Mouse (Mus musculus) spleen, adult 12 weeks (tissue): ENCODE measurements around the gene Vamp3.

Experiments used
- DNase-seq: peaks from one replicate; pipeline ENCODE4 v3.0.0; 2022; ENCODE audit warnings: low spot score

Gene Vamp3

DNA sequence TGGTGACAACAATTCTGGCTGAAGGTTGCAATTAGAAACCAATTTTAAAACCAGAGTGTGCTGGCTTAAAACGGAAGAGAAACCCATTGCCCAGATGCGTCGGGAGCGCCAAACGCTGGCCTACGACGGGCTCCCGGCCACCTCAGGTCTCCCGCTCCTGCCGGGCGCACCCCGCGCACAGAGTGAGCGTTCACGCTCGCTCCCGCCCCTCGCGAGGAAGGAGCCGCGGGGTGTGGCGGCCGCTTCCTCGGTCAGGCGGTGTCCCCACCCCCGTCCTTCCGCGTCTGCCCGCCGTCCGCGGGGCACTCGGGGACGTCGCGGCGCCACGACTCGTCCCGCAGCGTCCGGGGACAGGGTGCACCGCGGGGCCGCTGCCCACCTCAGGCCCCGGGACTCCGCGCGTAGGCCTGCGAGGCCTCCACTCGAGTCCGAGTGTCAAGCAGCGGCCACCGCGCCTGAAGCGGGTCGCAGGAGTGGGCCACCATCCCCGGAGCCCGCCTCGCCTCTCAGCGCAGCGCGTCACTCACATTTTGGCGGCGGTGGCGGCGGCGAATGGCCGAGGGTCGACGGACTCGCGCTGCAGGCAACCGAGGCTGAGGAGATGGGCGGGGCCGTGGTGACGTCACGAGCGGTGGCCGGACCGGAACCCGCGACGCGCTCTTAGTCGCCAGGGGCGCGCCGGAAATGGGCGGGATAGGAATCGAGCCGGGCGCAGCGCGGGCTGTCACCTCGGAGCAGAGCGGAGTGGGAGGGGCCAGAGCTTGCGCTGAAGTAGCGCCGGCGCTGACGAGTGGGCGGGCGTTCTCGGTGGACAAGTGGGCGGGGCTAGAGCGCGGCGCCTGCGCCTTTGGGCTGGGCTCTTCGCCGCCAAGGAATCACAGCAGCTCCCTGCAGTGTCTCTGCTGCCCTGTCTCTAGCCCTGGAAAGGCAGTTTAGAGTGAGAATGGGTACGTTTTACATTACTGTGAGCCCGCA is at the start of gene Vamp3:
Gene Vamp3 (minus strand): TSS at position 617 of the 975 bp plus-strand sequence.
- peak; percentile 94 for DNase-seq

DNA sequence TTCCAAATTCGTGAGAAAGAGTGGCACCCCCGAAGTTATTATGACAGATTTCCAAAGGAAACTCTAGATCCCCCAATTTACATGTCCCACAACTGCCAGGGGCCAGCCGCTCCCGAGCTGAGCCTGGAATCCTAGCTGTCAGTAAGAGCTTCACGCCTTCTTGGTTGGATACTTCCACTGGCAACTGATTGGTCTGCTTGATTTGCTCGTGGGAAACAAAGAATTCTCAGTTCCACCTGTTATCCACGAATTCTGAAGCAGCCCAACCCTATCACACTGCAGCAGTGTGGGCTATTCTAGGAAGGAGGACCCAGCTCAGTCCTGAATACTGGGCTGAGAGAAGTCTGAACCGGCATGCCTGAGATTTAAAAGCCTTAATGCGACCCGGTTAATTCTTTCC is 48.7 kb upstream of the Vamp3 start:
- DNase-seq = no peak

DNA sequence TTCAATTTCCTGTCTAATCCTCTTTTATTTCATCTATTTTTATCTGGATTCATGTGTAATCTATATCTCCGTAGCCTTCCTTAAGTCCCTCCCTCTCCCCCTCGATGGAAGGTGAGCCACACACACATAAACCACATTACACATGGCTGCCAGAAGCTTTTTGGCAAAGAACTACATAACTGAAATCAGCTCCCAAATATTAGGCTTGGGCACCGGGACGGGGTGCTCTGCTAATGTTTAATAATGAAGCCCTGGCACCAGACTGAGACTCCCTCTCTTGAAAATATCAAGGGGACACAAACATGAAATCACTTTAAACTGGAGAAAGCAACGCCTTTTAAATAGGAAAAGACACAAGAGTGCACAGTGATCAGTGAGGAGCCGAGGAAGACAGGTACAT is 48.1 kb upstream of the Vamp3 start:
- DNase-seq = no peak

DNA sequence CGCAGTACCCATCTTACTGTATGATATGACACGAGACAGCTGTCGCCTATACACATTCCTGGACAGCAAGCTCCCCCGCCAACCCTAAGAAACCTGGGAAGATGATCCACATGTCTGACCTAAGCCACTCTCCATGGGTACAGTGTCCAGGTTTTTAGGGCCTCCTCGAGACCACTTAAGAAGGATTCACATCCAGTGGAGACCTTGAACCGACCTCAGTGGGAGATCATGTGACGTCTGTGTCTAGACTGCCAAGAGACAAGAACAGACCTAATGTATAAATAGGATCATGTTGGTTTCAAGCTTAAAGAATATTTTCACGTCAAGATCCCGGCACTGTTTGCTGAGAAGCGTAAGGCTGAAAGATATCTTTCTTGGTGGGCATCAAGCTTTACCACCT is 46.4 kb upstream of the Vamp3 start:
- DNase-seq = no peak

DNA sequence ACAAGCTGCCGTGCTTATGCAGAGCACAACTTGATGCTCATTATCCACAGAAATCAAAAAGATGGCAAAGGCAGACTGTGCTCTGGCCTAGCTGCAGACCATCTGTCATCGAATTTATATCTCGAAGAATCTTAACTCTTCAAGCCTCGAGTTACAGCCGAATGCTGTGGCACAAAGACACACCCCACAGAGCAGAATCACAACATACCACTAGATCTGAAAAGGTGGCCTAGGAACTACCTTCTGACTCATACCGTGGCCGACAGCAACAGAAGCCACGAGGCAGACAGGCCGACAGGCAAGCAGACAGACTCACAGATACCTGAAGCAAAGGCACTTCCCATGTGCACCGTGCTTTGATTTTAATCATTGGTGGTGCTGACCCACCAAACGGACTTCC is 45.9 kb upstream of the Vamp3 start:
- DNase-seq = no peak

DNA sequence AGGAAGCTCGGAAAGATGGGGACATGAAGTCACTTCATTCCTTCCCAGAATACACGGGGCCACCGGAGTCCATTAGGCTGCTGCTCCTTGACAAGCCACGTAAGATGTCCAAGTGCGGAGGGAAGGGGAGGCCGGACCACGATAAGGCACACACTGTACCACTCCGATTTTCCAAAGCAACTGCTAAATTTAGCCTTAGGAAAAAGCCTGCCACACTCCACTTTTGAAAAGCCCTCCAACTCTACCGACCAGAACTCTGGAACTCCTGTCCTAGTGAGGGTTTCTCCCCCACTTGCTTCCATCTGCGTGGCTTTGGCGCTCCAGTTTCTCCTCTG is 39.3 kb upstream of the Vamp3 start:
- no peak for DNase-seq

DNA sequence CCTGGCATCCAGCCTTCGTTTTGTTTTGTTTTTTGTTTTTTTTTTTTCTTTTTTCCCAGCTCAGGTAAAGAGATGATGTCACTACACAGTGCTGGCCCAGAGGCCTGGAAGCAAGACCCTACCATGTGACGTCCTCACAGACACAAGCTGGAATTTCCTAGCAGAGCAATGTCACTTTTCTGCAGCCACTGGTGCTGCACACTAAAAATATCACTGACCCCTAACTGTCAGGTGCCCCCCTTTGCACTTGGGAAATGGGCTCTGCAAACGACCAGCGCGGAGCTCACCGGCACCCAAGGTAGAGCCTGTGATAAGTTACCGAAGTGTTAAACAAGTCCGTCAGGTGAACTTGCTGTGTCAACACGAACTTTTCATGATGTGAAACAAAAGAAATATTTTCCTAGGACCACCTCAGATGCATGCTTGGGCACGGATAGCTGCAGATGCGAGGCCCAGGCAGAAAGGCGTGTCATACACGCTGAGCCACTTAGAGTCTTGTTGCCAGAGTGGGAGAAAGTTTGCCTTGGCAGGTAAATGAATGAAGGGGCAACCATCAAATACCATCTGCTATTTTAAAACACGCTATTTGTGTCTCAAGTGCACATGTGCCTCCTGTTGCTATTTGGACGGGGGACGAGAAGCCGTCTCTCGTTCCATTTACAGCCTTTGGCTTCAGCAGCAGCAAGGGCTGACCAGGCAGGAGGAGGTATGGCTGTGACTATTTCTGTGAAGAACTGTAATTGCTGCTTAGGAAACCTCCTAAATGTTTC is 38.8 kb upstream of the Vamp3 start:
- no peak for DNase-seq

DNA sequence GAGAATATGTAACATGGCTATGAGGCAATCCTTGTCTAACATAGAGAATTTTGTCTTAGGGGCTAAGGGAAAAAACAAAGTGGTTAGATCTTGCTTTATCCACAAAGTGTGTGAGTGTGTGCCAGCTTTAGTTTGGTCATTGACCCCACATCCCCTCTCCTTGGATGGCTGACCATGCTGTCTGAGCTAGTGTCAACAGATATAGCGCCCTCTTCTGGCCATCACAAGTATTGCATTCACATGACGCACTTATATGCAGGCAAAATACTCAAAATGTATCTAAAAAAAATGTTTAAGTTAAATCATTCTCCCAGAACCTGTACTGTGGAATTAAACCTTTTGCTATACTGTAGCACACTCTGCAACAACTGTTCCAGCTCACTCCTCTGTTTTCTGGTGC is 37.4 kb upstream of the Vamp3 start:
- no peak for DNase-seq

DNA sequence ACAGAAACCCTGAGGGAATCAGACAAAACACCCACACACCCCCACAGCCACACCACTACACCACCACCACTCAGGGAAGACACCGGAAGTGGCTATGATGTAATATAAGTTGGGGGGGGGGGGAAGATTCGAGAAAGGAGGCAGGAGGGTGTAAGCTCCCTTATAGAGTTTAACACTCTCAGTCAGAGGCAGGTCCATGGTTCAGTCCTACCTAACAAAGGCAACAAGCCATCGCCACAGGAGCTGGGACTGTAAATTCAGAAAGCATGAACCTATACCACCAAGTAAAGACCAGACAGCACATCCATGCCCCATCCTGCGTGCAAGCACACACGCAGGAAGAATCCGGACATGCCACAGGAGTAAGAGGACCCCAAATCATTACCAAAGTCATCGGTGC is 31.5 kb upstream of the Vamp3 start, which contains the start of gene Gm13090:
Gene Gm13090 (plus strand): TSS at position 301 of the 400 bp plus-strand sequence.
- no peak for DNase-seq

DNA sequence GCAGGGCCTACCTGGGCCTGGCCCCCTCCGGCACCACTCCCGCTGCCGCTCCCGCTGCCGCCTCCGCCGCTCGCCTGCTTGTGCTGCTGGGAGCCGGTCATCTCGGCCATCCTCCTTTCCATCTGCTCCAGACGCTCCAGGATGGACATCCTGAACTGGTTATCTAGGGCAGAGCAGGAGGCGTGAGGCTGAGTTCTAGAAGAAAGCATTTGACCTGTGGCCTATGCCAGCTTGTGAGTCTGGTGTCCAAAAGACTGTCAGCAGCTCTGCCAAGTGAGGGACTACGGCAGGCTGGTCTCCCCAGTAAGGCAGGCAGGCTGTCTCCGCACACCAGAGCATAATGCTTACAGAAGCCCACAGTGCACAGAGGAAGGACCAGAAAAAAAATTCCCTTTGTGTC is 31.1 kb upstream of the Vamp3 start:
- DNase-seq = no peak

DNA sequence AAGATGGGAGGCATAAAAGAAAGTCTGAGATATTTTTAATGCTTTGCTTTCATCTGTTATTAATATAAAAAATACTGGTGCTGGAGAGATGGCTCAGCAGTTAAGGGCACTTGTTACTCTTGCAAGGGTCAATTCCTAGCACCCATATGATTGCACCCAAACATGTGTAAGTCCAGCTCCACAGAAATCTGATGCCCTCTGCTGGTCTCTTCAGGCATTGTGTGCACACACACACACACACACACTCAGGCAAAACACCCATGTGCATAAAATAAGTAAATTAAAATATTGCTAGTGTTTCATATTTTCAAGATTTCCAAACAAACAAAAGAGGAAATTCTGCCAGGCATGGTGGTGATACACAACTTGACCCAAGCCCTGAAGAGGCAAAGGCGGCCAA is 29.6 kb upstream of the Vamp3 start:
- DNase-seq = no peak

DNA sequence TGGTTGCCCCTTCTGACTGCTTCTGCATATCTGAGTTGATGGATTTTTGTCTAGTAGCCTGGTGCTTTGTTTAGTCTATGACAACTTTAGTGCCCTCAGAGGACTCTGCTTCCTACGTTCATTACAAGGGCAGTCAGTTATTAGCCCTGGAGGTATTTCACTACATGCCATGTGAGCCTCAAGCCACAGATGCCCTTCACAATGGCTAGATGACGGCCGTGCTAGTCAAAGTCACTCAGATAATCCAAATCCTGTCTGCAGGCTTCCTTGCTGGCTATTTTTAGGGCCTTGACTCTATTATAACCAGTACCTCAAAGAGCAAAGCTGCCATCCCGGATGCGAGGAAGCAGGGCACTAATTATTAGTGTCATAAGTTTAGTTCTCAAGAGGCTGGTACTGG is 25.3 kb upstream of the Vamp3 start:
- no peak for DNase-seq

DNA sequence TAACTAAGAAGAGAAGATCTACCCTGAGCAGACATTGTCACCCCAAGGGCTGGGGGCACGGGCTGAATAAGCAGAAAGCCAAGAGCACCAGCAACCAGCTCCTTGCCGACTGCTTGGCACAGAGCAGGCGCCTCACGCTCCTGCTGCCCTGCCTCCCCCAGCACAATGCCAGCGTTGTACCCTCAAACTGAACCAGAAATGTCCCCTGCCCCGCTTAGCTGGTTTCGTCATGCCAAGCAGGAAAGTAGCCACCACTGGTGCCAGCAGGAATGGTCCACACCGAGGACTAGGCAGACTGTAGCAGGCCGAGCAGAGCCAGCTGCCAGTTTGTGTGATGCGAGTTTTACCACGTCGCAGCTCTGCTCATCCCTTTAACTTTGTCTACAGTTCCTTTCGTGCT is 24.2 kb upstream of the Vamp3 start:
- DNase-seq = no peak

DNA sequence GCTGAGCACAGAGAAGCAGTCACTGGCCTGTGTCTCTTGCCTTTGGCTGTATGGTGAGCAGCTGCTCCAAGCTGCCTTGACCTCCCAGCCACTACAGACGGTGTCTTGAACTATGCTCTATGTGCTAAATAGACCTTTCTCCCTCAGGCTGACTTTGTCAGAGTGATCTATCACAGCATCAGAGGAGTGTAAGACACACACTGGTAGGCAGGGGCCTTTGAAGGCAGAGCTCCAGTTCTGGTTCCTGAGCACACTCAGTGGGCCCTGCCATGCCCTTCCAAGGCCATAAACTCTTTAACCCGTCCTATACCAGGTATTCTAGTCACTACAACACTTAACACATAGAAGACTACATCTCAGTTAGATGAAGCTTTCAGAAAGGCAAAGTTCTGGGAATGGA is 23.6 kb upstream of the Vamp3 start:
- DNase-seq = no peak

DNA sequence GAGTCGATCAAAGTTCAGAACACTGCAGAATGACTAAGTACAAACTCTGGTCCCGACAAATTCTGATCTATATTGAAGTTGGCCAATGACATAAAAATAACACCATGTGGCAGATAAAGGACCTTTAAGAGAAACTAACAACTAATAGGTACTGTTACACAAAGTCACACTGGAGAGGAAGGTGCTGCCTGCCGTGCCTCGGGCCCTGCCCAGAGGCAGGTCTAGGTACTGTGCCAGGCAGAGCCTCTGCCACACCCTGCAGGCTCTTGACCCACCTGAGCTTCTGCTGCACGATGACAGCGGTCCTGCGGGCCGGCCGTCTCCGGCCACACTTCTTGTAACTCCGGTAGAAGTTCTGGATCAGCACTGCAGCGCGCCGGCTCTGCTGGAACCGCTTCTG is 17.1 kb upstream of the Vamp3 start:
- no peak for DNase-seq

DNA sequence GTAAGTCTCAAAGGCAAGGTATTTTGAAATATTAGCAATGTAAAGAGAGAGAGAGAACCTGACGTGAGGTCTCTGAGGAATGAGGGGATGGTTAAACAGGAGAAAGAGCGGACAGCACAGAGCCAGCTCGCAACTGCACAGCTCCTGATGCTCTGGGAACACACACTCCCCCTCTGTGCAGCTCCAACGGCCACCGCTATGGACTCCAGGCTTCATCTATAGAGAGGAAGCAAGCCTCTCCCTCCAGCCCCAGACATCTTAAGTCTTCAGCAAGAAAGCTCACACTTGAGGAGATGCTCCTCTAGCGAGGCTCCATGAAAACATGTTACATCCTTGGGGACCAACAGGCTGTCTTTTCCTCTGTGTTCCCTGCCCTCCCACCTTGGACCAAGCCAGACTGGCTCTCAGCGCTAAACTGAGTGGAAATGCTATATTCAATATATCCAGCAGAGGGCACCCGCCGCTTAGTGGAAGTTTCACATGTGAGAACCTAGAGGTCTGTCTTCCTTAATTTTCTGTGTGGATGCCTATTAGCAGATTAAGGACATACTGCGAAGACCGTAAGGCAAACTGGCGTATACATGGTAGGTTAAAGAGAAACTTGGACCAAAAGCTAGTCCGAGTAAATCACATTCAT is 15.5 kb upstream of the Vamp3 start:
- DNase-seq = no peak

DNA sequence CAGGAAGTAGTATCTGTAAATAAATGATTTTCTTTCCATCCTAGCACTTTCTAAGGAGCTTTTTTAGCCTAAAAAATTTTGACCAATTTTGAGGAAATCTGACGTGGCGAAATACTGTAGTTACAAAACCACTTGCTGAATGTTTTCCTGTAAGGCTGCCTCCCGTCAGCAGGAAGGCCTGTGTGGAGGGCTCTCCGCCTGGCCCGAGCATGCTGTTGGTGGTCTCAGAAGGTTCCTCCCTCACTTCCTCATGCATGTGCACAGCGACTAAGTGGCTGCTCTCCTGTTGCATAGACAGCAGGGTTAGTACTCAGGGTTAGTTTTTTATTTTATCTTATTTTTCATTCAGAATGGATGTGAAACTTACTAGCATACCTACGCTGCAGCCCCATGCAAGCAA is 13.2 kb upstream of the Vamp3 start:
- no peak for DNase-seq

DNA sequence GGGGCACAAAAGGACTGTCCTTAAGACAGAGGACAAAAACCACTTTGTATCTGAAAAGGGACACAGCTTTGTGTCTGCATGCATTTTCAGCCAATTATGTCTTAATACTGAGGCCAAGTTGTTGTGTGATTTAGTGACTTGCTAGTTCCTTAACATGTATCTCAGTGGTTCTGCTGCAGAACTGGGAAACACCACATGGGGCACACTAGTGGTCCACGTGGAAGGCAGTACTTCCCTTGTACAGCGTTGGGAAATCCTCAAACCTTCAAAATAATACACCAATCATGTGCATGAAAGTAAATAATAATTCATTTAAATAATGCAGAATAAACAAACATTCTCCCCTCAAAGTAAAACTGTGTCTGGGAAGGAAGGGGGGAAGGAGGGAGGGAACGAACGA is 11.0 kb upstream of the Vamp3 start:
- no peak for DNase-seq

DNA sequence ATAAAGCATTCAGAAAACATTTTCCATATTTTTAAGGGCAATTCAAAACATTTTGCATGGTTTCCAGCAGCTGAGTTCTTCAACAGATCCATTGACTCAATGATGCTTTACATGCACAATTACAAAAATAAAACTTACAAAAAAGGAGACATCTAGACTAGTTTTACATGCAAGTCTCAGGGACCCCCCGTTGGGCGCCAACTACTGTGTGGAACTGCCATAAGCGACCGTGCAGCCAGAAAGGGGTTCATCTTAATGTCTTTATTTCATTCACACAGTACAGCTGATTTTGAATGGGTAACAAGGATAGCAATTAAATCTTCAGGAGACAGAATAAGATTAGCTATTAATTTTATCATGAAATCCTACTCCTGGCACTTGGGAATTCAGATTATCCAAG is 1.8 kb upstream of the Vamp3 start:
- DNase-seq = no peak

DNA sequence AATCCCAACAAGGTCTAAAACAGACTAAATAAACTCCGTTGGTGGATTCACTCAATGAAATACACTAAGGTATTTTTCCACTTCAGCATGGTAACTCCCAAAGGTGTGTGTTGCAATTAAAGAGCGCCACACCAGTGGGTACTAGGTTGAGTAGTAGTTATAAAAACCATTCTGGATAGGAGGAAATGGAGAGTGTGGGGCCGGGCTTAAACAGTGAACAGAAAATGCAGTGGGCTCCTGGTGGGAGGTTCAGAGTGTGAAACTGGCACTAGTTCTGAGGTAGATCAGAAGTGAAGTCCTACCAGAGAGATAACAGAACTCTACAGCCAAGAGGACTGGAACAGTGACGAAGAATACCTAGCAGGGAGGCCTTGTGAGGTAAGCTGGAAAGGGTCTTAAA is 871 bp upstream of the Vamp3 start:
- DNase-seq = no peak

DNA sequence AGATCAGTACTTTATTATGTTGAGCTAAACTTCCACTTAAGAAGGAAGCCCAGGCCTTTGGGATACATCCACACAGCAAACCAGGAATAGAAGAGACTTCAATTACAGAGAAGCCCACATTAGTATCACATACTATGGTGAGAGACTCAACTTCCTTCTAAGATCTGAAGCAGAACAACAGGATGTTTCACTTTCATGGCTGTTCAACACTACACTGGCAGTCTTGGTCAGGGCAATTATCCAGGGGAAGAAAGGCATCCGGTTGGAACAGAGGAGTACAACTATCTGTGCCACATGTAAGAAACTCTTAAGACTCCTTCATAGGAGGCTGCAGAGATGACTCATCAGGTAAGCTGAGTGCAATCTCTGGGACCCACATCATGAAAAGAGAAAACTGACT is 6.6 kb downstream of the Vamp3 start:
- DNase-seq = no peak

DNA sequence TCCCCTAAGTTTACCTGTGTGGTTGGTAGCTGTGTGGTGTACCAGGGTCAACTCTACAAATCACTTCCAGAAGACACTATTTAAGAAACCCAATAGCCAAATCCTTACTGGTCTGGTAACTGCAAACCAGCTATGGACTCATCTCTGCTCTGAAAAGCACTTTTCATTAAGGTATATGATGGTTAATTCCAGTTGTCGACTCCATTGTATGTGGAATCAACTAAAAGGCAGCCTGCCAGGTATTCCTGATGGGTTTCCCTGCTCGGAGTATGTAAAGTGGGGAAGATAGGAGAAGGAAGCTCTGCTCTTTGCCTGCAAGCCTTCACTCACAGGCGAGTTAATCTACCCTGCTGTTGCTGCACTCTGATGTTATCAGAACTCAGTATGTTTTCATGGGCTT is 11.2 kb downstream of the Vamp3 start:
- no peak for DNase-seq
